Mouse (Mus musculus): ENCODE results near the gene Mcrip1.
"Not testable (repeated sequence)": the region's sequence is repeated elsewhere in the genome, so short reads cannot be mapped to it uniquely, and the experiment has no call there.

Mcrip1 gene

DNA sequence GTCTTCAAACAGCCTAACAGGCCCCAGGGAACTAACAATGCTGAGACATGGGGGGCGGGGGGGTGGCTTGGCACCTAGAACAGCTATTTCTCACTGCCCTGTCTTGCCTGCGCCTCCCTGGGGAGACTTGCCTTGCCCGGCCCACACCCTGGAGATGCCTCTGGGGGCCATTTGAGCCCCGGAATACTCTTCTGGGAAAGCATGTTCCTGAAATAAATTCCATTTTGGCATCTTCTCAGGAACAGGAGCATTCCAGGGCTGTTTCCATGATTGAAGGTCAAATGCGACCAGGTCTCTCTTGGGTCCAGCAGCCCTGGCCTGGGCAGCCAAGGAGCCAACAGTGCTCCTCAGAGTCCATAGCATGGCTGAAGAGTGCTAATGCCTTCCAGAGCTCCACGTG lies 7.2 kb downstream of the Mcrip1 start:
- DNase-seq (ENCODE audit: low spot score in 2 of 2): no peak

DNA sequence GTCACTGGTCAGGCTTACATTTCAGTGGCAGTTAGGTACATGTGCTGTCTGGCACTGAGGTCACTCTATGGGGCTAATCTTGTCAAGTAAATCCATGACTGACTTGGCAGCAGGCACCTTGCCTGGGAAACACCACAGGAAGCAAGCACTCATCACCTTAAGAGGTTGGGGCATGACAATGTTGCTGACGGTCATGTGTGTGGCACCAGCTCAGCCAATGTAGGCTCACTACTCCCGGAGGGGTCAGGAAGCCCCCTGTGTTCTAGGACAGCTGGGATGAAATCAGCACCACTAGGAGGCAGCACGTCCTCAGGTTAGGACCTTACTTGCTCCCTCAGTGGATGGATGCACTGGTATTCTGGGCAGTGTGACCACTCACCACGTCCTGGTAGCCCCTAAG lies 7.6 kb downstream of the Mcrip1 start:
- DNase-seq (ENCODE audit: low spot score in 2 of 2): no peak

DNA sequence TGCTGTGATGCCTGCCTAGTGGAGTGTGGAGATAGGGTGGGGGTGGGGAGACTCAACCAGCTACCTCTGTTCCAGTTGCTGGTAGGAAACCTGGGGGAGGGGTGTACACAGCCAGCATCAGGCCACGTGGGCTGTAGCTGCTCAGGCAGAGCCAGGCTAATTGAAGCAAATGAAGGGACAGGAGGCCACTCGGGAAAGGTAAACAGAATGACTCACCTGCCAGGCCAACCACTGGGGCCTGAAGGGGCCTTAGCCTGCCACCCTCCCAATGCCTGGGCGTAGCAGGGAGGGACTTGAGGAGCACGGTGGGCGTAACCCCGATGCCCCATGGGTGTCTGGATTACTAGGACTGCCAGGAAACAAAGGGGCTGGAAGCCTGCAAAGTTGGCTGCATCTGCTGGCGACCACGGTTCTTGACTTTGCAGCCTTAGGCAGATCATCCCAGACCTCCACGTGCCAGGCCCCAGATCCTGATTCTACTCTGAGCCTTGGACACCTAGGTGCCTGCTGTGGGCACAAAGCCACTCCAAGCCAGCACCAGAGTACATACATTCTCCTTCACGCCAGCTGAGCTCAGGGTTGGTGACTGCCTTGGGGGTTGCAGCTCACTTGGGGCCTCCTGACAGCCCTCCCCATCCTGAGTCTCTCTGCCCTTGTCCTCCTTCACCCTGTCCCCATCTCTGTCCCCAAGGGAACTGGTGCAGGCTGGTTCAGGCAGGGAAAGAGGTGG lies 10.1 kb downstream of the Mcrip1 start:
- DNase-seq (ENCODE audit: low spot score in 2 of 2): no peak

DNA sequence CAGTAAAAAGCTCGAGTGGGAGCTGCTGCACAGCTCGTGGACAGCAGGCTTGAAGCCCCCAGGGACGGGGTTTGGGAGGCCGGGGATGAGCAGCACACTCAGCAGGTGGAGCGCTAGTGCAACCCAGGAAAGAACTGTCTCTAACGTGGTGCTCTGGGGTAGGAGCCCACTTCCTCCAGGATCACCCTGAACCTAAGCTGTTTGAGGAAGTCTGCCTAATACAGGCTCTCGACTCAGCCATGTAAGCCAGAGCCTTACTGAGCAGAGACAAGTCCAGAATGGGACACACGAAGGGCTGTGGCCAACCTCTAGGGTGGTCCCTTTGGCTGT lies 10.6 kb downstream of the Mcrip1 start:
- no peak for DNase-seq (ENCODE audit: low spot score in 2 of 2)

DNA sequence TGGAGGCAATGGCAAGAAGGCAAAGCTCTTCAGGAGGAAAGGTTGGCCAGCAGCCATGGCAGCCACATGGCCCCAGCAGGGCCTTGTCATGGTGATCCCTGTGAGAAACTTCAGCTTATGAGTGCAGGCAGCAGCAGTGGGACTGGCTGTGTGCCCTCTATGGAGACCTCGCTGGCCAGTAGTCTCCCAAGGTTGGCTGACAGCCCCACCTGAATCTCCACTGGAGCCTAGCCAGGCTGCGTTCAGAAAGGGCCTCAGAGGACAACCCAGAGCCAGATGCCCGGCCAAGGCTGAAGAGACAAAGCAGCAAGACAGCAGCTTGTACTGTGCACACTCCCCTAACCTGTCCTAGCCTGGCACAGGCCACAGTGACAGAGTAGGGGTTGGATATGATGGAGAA lies 11.0 kb downstream of the Mcrip1 start:
- DNase-seq (ENCODE audit: low spot score in 2 of 2): no peak

DNA sequence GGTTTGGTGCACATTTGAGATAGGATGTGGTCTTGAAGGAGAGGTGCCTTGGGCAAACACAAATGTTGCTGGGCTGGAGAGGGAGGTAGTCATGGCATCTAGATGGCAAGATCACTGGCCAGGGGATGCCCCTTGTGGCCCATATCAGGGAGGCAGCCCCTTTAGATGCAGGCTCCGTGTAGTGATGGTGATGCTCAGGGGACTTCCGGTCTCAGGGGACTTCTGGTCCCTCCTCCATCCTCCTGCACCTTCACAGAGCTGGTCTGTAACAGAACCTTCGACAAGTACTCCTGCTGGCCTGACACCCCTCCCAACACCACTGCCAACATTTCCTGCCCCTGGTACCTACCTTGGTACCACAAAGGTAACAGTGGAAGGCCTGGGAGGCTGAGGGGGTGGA lies 13.7 kb downstream of the Mcrip1 start:
- no peak for DNase-seq (ENCODE audit: low spot score in 2 of 2)

DNA sequence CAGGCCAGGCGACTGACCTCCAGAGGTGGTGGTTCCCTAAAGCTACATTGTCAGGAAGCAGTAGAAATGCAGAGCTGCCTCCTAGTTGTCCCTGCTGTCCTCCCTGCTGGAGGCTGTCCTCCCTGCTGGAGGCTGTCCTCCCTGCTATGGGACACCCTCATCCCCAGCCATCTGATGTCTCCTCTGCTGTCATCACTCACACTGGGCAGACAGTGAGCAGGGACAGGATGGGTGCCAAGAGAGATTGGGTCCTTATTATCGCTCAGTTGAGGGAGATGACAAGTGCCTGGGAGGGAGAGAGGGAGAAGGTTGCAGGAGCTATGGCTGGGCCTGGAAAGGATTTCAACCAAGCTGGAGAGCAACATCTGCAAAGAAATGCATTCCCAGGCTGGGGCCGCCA lies 14.4 kb downstream of the Mcrip1 start:
- DNase-seq (ENCODE audit: low spot score in 2 of 2): no peak

DNA sequence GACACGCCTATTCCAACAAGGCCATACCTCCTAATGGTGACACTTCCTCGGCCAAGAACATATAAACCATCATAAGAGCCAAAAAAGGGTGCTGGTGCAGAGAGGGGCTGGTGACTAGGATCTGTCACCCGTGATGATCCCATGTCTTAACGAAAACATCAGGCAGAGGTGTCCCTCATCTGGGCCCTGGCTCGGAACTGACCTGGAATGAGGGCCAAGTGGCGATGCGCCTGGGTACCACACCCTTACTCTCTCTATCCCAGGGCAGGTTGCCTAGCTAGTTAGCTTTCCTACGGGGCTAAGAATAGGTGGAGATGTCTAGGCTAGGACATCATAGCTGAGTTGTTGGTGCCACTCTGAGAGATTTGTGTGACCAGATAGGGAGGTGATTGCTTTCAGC lies 15.4 kb downstream of the Mcrip1 start:
- no peak for DNase-seq (ENCODE audit: low spot score in 2 of 2)

DNA sequence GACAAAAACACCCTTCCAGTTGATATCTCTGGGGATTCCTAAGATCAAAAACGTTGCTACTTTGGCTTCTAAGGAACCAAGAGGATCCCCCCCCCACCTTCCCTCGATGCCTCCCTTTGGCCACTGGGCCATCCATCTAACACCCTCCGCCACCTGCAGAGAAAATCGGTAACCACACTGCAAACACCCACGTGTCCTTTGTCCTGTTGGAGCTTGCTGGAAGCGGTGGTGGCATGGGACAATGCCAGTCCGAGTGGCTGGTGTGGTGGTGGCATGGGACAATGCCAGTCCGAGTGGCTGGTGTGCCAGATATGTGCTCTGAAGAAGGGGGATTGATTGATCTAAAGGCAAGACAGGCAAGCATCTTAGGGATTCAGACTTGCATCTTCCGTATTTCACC lies 17.9 kb downstream of the Mcrip1 start:
- no peak for DNase-seq (ENCODE audit: low spot score in 2 of 2)

DNA sequence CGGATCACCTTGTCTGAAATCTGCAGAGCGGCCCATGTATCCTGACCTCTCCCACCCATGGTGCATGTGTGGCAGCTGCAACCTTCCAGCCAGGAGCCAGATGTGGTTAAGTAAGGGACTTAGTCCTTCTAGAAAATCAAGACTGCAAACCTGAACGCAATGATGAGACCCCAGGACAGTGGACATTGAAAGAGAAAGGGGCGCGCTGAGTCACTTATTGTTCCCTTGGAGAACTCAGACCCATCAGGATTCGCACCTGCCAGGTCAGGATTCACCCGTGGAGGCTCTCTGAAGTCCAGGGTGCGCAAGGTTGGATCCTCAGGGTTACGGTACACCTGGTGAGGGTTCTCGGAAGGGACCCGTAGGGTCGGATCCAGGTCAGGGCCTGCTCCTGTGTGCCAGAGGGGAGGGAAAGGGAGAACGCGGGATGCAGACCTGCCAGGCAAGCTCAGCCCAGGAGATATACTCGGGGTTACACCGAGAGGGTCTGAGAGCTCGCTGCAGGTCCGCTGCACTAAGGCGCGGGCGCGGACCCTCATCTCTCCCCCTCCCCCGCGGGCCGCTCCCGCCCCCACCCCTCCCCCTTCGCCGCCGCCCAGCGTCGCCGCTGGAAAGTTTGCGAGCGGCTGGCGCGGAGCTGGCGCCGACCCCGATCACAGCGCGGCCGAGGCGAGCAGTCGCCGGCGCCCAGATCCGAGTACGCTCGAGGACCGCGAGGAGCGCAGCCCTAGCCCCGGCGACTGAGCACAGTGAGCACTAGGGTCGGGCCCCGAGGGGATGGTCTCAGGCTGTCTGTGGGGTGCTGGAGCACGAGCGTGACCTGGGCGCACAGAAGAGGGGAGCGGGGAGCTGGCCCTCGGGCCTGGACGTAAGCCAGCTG lies 19.2 kb downstream of the Mcrip1 start, which contains the start of gene Gcgr:
Gene Gcgr, plus strand, starts transcription at position 615 of the 880 bp plus-strand sequence.
- no peak for DNase-seq (ENCODE audit: low spot score in 2 of 2)

DNA sequence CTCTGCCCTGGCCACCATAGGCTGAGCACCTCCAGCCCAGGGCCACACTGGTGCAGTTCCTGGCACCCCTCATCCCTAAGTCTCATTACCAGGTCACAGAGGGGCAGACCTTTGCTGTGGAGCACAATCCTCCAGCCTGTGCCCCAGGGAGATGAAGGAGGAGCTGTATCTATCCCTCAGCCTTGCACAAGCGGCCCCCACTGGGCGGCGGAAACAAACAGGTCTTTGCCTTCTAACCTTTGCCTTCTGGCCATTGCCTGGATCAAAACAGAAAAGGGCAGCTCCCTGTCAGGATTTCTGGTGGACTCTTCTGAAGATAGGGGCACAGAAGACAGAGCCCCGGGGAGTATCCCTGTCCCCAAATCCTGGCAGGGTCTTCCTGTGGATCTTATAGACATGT lies 20.6 kb downstream of the Mcrip1 start:
- DNase-seq (ENCODE audit: low spot score in 2 of 2): no peak

DNA sequence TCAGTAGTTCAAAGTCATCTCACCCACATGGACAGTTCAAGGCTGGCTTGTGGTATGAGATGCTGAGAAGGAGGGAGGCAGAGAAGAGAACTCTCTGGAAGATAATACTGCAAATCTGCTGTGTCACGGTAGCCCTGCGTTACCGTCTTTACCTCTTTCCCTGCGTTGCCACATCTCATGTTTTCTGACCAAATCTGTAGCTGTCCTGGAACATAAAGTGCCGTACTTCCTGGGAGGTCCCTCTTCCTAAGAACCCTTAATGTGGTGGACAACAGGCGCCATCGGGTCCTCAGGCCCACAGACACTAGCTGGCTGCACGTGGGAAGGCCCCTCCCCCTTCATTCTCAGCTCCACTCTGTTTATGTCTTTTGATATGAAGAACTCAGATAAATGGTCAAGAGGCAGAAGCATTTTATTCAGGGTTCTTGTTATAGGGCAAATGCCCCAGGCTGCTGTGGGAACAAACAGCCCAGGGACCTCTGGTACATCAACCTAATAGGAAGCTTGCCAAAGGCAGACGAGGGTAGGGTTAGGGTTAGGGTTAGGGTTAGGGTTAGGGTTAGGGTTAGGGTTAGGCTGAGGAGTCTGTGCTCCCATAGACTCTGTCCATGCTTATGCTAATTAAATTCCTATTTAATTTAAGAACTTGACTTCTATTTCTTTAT lies 21.7 kb downstream of the Mcrip1 start:
- DNase-seq (ENCODE audit: low spot score in 2 of 2): no peak

DNA sequence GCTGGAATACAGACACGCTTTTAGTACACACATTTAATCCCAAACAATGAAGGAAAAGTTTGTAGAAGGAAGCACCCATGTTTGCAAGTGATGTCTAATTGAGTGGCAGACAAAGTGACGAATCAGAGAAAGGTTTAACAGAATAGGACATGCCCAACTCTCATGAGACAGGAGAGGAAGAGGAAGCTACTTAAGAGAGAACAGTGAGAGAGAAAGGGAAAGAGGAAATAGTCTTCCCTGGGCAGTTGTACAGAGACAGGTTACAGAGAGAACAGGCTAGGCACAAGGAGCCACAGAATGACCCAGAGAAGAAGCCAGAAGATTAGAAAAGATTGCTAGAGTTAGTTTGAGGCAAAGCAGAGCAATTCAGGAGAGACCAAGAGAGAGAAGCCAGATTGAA lies 23.6 kb downstream of the Mcrip1 start:
- DNase-seq (ENCODE audit: low spot score in 2 of 2): no peak

DNA sequence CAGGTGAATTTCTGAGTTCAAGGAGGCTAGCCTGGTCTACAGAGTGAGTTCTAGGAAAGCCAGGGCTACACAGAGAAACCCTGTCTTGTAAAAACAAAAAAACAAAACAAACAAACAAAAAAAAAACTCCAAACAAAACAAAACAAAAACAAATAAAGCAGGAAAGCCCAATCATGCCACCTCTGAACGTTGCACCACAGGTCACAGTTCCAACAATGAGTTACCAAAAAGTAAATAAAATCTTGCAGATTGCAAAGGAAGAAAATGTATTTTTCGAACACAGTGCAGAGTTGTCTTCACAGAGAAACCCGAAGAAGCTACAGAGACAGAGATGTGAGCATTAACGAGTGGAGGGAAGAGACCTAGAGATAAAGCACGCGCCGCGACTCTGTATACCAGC lies 26.9 kb downstream of the Mcrip1 start:
- no peak for DNase-seq (ENCODE audit: low spot score in 2 of 2)

DNA sequence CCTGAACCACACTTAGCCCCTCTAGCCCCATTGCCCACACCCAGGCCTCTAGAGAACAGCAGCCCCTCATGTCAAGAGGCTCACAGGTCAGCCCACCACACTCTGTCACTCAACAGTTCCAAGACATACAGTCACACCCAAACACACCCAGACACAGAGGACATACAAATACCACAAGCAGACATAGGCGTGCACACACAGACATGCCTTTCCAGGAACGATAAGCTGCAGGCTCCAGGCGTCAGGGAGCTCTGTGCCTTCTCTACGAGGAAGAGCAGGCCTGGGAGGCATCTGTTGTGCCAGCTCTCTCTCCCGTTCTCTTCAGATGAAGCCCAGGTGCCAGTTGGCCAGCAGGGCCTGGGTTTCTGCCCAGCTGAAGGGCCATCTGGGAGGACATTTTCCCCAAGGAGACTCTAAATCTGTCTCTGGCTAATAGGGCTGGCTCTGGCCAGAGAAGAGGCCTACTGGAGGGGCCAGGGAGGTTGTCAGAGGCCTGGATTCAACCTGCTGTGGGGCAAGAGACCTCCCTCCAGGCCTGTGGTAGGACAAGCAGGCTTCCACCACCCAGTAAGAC lies 28.5 kb downstream of the Mcrip1 start:
- DNase-seq (ENCODE audit: low spot score in 2 of 2): no peak

DNA sequence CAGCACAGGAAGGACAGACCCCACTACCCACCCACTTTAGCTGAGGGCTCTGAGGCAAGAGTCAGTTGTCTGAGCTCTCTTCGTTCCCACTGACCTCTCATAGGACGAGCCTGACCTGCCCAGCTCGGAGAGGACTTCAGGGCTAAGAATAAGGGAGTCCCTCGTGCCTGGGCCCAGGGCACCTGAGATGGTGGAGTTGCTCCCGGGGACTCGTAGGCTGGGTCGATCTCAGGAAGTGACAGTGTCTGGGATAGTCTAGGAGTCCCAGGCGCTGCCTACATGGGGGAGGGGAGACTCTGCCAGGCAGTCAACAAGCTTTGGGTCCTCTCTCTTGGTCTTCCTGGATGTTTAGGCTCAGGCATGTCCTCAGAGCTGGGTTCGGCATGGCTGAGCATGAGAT lies 29.0 kb downstream of the Mcrip1 start:
- no peak for DNase-seq (ENCODE audit: low spot score in 2 of 2)

DNA sequence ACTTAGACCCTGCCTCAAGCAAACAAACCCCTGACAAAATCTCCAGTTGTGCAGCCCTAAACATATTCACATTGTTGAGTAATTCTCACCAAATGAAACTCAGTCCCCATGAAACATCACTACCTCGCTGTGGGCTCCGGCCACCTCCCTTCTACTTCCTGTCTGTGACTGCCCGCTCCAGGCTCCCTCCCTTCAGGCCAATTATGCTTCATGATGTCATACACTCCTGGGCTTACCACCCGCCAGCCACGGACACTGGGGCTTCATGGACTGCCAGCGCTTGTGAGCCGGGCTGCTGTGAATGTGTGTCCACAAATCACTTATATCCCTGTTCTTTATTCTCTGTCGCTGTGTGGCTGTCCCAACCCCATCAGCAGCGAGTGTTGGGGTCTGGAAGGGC lies 29.8 kb downstream of the Mcrip1 start:
- DNase-seq (ENCODE audit: low spot score in 2 of 2): no peak

DNA sequence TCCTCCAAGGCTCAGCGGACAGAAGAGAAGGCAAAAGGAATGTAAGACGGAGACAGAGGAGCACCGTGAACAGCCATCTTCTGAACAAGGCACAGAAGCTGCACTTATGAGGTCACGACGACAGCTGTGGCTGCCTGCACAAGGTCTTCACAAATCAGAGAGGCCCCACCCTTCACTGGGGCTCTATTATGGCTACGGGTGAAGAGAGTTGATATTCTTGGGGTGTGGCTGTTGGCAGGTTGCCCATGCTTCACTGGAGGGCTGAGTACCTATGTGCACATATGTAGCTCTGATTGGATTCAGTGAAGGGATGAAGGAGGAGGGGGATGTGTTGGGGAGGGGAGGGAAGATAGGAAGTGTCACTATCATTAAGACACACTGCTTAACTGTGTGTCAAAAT lies 31.0 kb downstream of the Mcrip1 start:
- no peak for DNase-seq (ENCODE audit: low spot score in 2 of 2)

DNA sequence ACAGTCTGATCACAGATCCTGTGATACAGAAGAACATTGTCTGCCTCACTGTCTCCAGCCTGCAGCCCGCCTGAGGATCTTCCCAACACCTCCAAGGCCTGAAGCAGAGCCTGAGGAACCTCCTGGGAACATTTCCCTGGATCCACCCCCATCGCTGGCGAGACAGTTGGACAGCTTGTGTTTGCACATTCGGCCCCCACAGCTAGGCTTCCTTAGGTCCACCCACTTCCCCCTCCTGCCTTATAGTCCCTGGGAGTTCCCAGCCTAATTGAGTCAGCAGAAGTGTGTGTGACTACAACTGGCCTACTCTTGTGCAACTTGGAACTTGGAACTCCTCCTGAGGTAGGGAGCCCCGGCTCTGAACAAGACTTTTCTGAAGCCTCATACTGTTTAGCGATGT lies 31.5 kb downstream of the Mcrip1 start:
- peak; percentile 46 to 64 for DNase-seq (ENCODE audit: low spot score in 2 of 2)

DNA sequence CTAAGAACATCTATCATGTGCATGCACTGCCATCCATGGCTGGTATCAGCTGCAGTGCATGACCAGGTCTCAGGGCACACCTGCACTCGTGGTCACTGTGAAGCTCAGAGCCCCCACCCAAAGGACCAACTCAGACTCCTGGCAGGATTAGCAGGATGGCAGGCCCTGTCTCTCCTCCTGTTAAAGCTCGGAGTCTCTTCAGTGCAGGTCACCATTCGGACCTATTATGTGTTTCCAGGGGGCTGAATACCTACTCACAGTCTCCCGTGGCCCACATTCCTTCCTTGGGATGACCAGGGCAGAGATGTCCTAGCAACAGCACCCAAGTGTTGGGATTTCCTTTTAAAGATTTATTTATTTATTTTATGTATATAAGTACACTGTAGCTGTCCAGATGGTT lies 32.4 kb downstream of the Mcrip1 start:
- DNase-seq (ENCODE audit: low spot score in 2 of 2): no peak

DNA sequence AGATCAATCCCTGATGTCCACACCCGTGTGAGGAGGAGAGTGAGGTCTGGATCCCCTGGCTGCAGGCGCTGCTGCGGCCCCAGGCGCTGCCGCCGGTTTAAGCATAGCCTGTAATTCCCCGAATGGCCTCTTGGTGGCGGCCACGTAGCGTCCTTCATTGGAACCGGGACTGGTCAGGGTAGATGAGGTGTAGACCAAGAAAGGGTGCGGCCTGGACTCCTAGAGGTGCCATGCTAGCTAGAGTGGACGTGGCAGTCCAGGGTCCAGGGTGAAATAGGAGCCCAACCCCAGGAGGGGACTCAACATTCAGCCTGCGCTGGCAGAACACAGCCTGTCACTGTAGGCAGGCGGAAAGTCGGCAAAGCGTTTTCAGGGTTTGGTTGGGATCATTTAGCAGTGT lies 33.9 kb downstream of the Mcrip1 start:
- peak; percentile 52 to 78 for DNase-seq (ENCODE audit: low spot score in 2 of 2)

DNA sequence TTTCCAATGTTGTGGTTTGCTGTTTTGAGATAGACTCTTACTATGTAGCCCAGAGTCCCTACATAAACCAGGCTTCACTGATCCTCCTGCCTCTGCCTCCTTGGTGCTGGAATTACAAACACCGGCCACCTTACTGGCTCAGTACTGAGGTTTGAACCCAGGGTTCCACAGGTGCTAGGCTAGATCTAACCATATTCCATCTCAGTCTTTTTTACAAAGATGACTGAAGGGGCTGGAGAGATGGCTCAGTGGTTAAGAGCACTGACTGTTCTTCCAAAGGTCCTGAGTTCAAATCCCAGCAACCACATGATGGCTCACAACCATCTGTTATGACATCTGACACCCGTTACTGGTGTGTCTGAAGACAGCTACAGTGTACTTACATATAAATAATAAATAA lies 35.3 kb downstream of the Mcrip1 start:
- DNase-seq (ENCODE audit: low spot score in 2 of 2): not testable (repeated sequence)
